Mouse (Mus musculus) left cerebral cortex, postnatal 10 days (tissue): ENCODE data around the gene Hist1h2ad. TPM values are rescaled to one million over a fixed set of nuclear protein-coding genes. Genes with fewer than 3 reads are reported as not detected.
A peak's percentile ranks its signal among the peaks of the same experiment; 100 is the strongest.
"Not testable (repeated sequence)": the region's sequence is repeated elsewhere in the genome, so short reads cannot be mapped to it uniquely, and the experiment has no call there.

Experiments
- DNase-seq, 2 experiments: peaks; one replicate each; pipeline ENCODE4 v3.0.0; 2021 to 2022; ENCODE audit warnings: low spot score in 2 of 2, mixed read lengths in 1 of 2; ENCODE audit errors: extremely low spot score in 1 of 2
- intact Hi-C: fragments of 180-260 bp; cut with DNase I; formaldehyde crosslinking; loops from one replicate; pipeline ENCODE4 v1.15.1; 2025
- total RNA-seq, 2 experiments: library from RNA; stranded (reverse); gene quantifications; 2 replicates each; pipeline ENCODE4 v1.2.3; 2021

Hist1h2ad gene
- total RNA-seq, 2 experiments from 2014 or later = 5.8 to 9.4 TPM

DNA sequence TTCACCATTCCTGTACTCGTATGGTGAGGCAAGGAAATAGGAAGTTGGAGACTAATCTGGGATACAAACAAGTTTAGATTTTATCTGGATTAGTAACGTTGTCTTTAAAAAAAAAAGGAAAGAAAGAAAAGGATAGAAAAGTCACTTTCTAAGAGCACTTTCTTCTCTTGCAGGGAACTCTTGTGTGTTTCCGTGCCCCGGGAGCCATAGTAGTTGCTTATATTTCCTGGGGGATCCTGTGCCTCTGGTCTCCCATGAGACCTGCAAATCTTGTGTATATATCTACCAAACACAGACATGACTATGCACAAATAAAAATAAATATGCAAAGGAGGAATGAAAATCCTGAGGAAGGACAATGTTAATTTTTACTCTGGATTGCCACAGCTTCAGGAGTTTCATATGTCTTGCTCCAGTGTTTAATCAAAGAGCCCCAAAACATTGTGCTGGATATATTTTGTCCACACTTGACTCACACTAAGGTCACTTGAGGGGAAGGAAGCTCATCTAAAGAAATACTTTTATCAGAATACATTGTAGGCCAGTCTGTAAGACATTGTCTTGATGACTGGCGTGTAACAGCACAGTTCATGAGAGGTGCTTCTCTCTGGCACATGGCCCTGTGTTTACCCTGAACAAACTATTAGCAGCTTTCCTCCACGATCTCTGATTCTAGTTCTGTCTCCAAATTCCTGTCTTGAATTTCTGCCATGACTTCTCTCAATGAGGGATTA lies 2.9 kb downstream of the Hist1h2ad start:
- intact Hi-C loops = no loop called here
- no peak for DNase-seq

- no peak for DNase-seq
- intact Hi-C loops = no loop called here
Measured at GRCm38 (mm10) chr13:23577835-23578234, 3.7 kb downstream of the Hist1h2ad start.

DNA sequence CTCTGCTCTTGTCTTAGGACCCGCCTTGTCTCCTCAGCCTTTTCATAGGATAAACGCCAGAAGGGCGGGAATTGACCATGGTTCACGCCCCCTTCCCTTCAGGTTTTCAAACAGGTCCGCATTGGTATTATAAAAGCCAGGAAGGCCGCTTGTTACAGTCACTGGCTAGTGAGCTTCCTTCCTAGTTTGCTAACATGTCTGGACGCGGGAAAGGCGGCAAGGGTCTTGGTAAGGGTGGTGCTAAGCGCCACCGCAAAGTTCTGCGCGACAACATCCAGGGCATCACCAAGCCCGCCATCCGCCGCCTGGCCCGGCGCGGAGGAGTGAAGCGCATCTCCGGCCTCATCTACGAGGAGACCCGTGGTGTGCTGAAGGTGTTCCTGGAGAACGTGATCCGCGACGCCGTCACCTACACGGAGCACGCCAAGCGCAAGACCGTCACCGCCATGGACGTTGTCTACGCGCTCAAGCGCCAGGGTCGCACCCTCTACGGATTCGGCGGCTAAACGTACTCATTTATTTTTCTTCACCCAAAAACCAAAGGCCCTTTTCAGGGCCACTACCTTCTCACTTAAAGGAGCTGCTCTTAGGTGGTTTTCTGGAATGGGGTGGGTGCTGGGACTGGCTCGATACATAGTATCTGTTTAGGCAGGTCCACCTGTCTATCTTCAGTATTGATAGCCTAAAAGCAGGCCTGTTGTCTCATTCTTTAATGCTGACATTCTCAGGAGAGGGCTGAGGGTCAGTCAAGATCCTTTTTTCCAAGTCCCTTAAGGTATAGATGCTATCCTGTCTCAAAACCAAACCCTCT lies 7.4 kb downstream of the Hist1h2ad start, which contains the start of gene Hist1h4d:
TSS of gene Hist1h4d (plus strand) at position 191 of the 811 bp plus-strand sequence.
- intact Hi-C loops = loop anchor here (5.0 kb wide), 2 partner anchors 101 to 156 kb away; partner anchors contain the start of genes Hist1h1c, Hist1h2ac and Hist1h2bc
- peak; percentile 93 to 99 for DNase-seq

- intact Hi-C loops = loop anchor here (5.0 kb wide), 2 partner anchors 100 to 155 kb away; partner anchors contain the start of genes Hist1h1c, Hist1h2ac and Hist1h2bc
- DNase-seq = no peak
Measured at GRCm38 (mm10) chr13:23582219-23583056, 8.3 kb downstream of the Hist1h2ad start.

DNA sequence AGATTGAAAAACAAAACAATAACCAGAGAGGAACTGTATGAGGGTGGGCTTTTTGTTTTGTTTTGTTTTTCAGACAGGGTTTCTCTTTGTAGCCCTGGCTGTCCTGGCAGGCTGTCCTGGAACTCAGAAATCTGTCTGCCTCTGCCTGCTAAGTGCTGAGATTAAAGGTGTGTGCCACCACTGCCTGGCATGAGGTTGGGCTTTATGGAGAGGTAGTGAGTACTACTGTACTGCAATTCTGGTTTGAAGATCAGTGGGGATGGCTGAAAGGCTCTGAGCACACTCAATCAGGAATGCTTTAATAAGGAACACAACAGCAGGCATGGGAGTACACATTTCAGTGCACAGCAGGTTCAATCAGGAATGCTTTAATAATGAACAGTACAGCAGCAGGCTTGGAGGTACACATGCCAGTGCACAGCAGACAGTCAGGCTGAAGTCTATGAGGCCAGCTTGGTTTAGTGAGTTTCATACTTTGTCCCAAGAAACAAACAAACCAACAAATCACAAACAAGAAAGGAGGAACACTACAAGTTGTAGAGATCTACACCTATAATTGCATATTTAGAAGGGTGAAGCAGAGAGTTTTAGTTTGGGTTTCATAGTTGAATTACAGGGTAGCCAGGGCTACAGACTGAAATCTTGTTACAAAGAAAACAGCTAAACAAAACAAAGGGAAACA lies 9.3 kb downstream of the Hist1h2ad start:
- intact Hi-C loops = loop anchor here (5.0 kb wide), 2 partner anchors 99 to 154 kb away; partner anchors contain the start of genes Hist1h1c, Hist1h2ac and Hist1h2bc
- DNase-seq = no peak

- intact Hi-C loops = loop anchor here (5.0 kb wide), 2 partner anchors 98 to 153 kb away; partner anchors contain the start of genes Hist1h1c, Hist1h2ac and Hist1h2bc
- no peak for DNase-seq
Measured at GRCm38 (mm10) chr13:23584331-23584730, 10.2 kb downstream of the Hist1h2ad start.

DNA sequence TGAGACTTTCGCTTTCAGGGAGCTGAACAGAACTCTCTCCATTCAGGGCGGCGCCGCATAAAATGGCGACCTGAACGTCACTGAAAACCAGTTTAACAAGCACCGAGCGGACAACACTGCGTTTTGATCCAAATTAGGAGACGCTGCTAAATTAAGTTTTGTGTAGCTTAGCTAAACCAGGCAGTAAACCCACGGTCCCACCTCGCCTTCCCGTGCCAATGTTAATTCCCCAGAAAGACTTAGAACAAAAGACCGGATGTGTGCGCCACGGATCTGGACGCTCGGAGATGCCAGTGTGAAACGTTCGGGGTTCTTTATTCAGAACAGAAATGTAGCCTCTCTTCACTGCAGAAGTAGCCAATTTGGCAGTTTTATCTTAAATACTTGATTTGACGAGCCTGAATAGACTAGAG lies 10.9 kb downstream of the Hist1h2ad start:
- DNase-seq = peak; percentile 44 to 76
- intact Hi-C loops = no loop called here

- intact Hi-C loops = not testable (repeated sequence)
- DNase-seq = peak; percentile 71 to 84
Measured at GRCm38 (mm10) chr13:23585442-23586098, 11.4 kb downstream of the Hist1h2ad start.

DNA sequence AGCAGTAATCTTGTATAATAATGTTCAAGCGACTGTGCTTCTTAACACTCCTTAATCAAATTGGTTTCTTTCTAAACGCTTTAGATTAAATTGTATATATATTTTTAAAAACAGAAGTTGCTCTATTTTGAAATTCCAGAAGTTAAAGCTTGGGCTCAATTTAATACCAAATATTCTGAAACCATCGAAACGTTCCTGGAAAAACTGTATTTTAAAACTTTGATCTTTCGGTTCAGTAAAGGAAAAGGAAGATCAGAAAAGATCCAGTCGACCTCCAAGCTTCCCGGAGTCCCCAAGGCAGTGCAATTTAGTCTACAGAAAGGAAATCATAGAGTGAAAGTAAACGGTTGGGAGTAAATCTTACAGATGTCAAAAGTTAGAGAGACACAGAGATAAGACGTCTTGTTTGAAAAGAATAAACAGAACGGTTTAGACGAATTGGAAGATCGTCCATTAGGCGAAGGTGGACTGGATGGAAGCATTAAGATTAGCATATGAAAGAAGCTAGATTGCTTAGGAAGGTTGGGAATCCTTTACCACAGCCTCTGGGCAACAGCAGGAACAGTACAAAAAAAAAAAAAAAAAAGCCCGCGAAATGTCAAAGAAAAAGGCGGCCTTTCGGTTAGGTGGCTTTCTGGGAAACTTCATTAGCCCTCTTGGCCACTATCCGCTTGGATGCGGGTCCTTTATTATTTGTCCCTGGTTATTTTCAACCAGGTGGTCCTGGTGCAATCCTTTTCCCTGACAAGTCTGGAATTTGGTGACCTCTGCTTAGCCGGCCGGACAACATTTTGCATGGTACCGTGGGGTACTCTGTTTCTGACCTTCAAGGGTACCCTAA lies 12.1 kb downstream of the Hist1h2ad start:
- no peak for DNase-seq
- intact Hi-C loops = no loop called here

DNA sequence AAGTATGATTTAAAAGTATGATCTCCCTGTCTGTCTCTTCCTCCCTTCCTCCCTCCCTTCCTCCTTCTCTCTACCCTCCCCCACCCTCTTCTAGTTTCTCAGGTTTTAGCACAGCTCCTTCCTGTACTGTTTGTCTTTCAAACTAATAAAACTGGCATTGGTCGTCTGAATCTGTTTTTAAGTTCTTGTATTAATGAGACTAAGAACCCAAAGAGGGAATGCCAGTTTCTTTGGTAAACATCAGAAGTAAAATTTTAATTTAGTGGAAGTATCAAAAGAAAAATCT lies 12.7 kb downstream of the Hist1h2ad start:
- intact Hi-C loops = no loop called here
- no peak for DNase-seq

DNA sequence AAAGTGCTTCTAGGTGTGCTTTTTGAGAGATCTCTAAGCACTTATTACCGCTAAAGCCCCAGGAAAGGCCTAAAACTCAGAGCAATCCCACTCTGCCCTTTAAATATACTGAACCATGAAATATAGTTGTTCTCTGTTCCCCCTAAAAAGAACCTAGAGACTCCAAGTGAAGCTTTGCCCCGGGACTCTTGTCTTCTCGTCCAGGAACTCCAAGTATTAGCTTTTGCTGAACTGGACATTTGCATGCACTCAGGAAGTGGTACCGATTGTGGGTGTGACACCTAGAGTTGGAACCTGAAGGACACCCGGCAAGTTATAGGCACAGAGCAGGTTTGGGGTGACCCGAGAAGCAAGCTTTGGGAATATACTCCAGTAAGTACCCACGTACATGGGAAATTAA lies 17.0 kb downstream of the Hist1h2ad start:
- intact Hi-C loops = no loop called here
- no peak for DNase-seq

DNA sequence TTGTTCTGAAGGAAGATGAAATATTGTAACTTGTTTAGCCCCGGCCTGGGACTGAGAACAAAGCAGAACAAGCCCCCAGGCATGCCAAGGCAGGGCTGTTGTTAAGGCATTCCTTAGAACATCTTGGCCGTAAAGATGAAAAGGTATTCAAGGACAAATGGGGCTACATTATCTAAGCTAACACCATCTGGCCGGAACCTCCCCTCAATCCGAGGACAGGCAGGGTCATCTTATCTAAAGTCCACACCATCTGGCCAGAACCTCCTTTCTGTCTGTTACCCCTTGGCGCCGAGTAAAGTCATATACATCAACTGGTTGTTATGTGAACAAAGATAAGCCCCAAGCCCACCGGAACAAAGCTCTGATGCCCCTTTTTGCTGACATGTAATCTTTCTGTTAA lies 17.7 kb downstream of the Hist1h2ad start:
- intact Hi-C loops, DNase-seq: not testable (repeated sequence)

- intact Hi-C loops = no loop called here
- no peak for DNase-seq
Measured at GRCm38 (mm10) chr13:23592614-23593013, 18.4 kb downstream of the Hist1h2ad start.

- intact Hi-C loops = no loop called here
Measured at GRCm38 (mm10) chr13:23593051-23593770, 19.0 kb downstream of the Hist1h2ad start.

GRCm38 (mm10) chr13:23595185-23595584 lies 21.0 kb downstream of the Hist1h2ad start:
- intact Hi-C loops = no loop called here
- DNase-seq = no peak

More at GRCm38 (mm10) chr13:23593051-23593770, 19.0 kb downstream of the Hist1h2ad start:
- no peak for DNase-seq

- no peak for DNase-seq
- intact Hi-C loops = no loop called here
Measured at GRCm38 (mm10) chr13:23595622-23596372, 21.6 kb downstream of the Hist1h2ad start.
